Mouse (Mus musculus) ES-Bruce4 (cell line): Measurements from ENCODE around the gene Vwa8. TPM values are rescaled to one million over a fixed set of nuclear protein-coding genes. Genes with fewer than 3 reads are reported as not detected.

ENCODE experiments used
- H3K27ac ChIP-seq: 2 replicates; pipeline ENCODE4 v1.5.1; 2012; ENCODE audit warnings: low read length, inconsistent platforms; ENCODE audit not compliant: insufficient read depth
- H3K27me3 ChIP-seq: 2 replicates; pipeline ENCODE4 v1.6.1; 2012; ENCODE audit warnings: mild to moderate bottlenecking, low read length, inconsistent platforms; ENCODE audit not compliant: control insufficient read depth, poor library complexity, insufficient read depth, severe bottlenecking
- H3K36me3 ChIP-seq: 2 replicates; pipeline ENCODE4 v1.6.1; 2012; ENCODE audit warnings: inconsistent platforms, mild to moderate bottlenecking, low read length, moderate library complexity; ENCODE audit not compliant: control insufficient read depth, poor library complexity, insufficient read depth, severe bottlenecking
- H3K4me1 ChIP-seq: one replicate; pipeline ENCODE4 v1.8.1; 2011; ENCODE audit warnings: low read length; ENCODE audit not compliant: control insufficient read depth, insufficient read depth
- H3K4me3 ChIP-seq: 2 replicates; pipeline ENCODE4 v1.5.1; 2011; ENCODE audit warnings: low read depth, mild to moderate bottlenecking, low read length
- H3K9ac ChIP-seq: 2 replicates; pipeline ENCODE4 v1.6.1; 2012; ENCODE audit warnings: low read depth, mild to moderate bottlenecking, inconsistent platforms; ENCODE audit not compliant: poor library complexity, severe bottlenecking
- H3K9me3 ChIP-seq: replicated peaks from 2 replicates; pipeline ENCODE4 v1.6.1; 2012; ENCODE audit warnings: mild to moderate bottlenecking, low read length, inconsistent platforms; ENCODE audit not compliant: control insufficient read depth, poor library complexity, insufficient read depth, severe bottlenecking
- CTCF ChIP-seq: IDR thresholded peaks from one replicate; pipeline ENCODE4 v1.8.1; 2011; ENCODE audit warnings: low read depth, low read length
- EP300 ChIP-seq: IDR thresholded peaks from 2 replicates; pipeline ENCODE4 v1.6.1; 2011; ENCODE audit warnings: low read depth, low read length; ENCODE audit not compliant: insufficient read depth
- POLR2A ChIP-seq: IDR thresholded peaks from one replicate; pipeline ENCODE4 v1.8.1; 2011; ENCODE audit warnings: low read length; ENCODE audit not compliant: insufficient read depth
- polyA plus RNA-seq: library from polyadenylated mRNA; stranded (reverse); fragments of >200 nt; gene quantifications from 2 replicates; pipeline ENCODE4 v1.2.4, GENCODE M21; 2011; ENCODE audit warnings: low read depth; ENCODE audit not compliant: missing spikeins, insufficient read depth, insufficient read length

Gene Vwa8
- polyA plus RNA-seq, 1 experiment, result 13.1 TPM

- Histone ChIP-seq H3K27ac (no peak overlapping the region), H3K27me3 (no peaks in the 10 kb centered on the region)
Measured at GRCm38 (mm10) chr14:79208468-79208867, 359.6 kb downstream of the Vwa8 start.

GRCm38 (mm10) chr14:79209813-79210212, 361.0 kb downstream of the Vwa8 start:
- Histone ChIP-seq H3K36me3 (no peaks in the 10 kb centered on the region), H3K27ac (no peak overlapping the region), H3K9ac (no peak overlapping the region), H3K27me3 (no peaks in the 10 kb centered on the region), H3K9me3 (no peaks in the 10 kb centered on the region), H3K4me1 (no peaks in the 10 kb centered on the region), H3K4me3 (no peak overlapping the region)
- TF ChIP-seq POLR2A, result no peak
- no peak for TF ChIP-seq EP300
- no peak for TF ChIP-seq CTCF

More at GRCm38 (mm10) chr14:79208468-79208867, 359.6 kb downstream of the Vwa8 start:
- no peak overlapping the region for H3K9ac ChIP-seq
- H3K4me1 ChIP-seq, result no peaks in the 10 kb centered on the region
- no peak for TF ChIP-seq EP300
- TF ChIP-seq CTCF, result no peak
- TF ChIP-seq POLR2A, result no peak
- no peak overlapping the region for H3K4me3 ChIP-seq
- no peaks in the 10 kb centered on the region for H3K36me3 ChIP-seq
- H3K9me3 ChIP-seq, result no peaks in the 10 kb centered on the region

GRCm38 (mm10) chr14:79212380-79212991, 363.6 kb downstream of the Vwa8 start:
- no peak for TF ChIP-seq POLR2A
- no peak for TF ChIP-seq EP300
- no peak for TF ChIP-seq CTCF
- Histone ChIP-seq H3K27ac (no peak overlapping the region), H3K4me3 (no peak overlapping the region), H3K9me3 (no peaks in the 10 kb centered on the region), H3K4me1 (no peaks in the 10 kb centered on the region), H3K9ac (no peak overlapping the region), H3K27me3 (no peaks in the 10 kb centered on the region), H3K36me3 (no peaks in the 10 kb centered on the region)

GRCm38 (mm10) chr14:79214129-79214528, 365.3 kb downstream of the Vwa8 start:
- H3K4me1 ChIP-seq, result no peaks in the 10 kb centered on the region
- no peaks in the 10 kb centered on the region for H3K9me3 ChIP-seq
- H3K9ac ChIP-seq, result no peak overlapping the region
- no peak overlapping the region for H3K27ac ChIP-seq
- H3K36me3 ChIP-seq, result no peaks in the 10 kb centered on the region
- H3K4me3 ChIP-seq, result no peak overlapping the region
- H3K27me3 ChIP-seq, result no peaks in the 10 kb centered on the region
- no peak for TF ChIP-seq EP300
- no peak for TF ChIP-seq CTCF
- no peak for TF ChIP-seq POLR2A

GRCm38 (mm10) chr14:79214660-79215249, 365.9 kb downstream of the Vwa8 start:
- Histone ChIP-seq H3K4me3 (no peak overlapping the region), H3K9me3 (no peaks in the 10 kb centered on the region), H3K36me3 (no peaks in the 10 kb centered on the region), H3K27me3 (no peaks in the 10 kb centered on the region), H3K27ac (no peak overlapping the region), H3K4me1 (no peaks in the 10 kb centered on the region), H3K9ac (no peak overlapping the region)
- TF ChIP-seq EP300, result no peak
- TF ChIP-seq POLR2A, result no peak
- TF ChIP-seq CTCF, result no peak

GRCm38 (mm10) chr14:79216366-79216765, 367.5 kb downstream of the Vwa8 start:
- Histone ChIP-seq H3K36me3 (no peaks in the 10 kb centered on the region), H3K27ac (no peak overlapping the region), H3K9ac (no peak overlapping the region), H3K4me3 (no peak overlapping the region), H3K9me3 (no peaks in the 10 kb centered on the region), H3K27me3 (no peaks in the 10 kb centered on the region), H3K4me1 (no peaks in the 10 kb centered on the region)
- TF ChIP-seq EP300 (no peak), POLR2A (no peak), CTCF (no peak)
